Mouse (Mus musculus) neural tube, embryonic 11.5 days (tissue): Measurements from ENCODE around the gene Hist1h1d. TPM values are rescaled to one million over a fixed set of nuclear protein-coding genes. Genes with fewer than 3 reads are reported as not detected.
"Not testable (repeated sequence)": the region's sequence is repeated elsewhere in the genome, so short reads cannot be mapped to it uniquely, and the experiment has no call there.

ENCODE experiments used
- ATAC-seq: fragments of 200-750 bp; cut with Nextera tagmentation; 2 replicates; pipeline ENCODE4 v1.8.0; 2017; ENCODE audit warnings: moderate number of reproducible peaks, mild to moderate bottlenecking, moderate TSS enrichment, moderate library complexity; ENCODE audit not compliant: insufficient read depth, low FRiP score, low TSS enrichment
- DNase-seq: peaks from one replicate; pipeline ENCODE4 v3.0.0-alpha.2; 2015; ENCODE audit warnings: low spot score
- H3K27ac ChIP-seq: fragments of 300-500 bp; sonication (generic); 2 replicates; pipeline ENCODE4 v1.5.1; 2014; ENCODE audit warnings: low read depth, mild to moderate bottlenecking, low read length
- H3K27me3 ChIP-seq: fragments of 300-500 bp; sonication (generic); 2 replicates; pipeline ENCODE4 v1.6.1; 2014; ENCODE audit warnings: mild to moderate bottlenecking, low read length, mixed read lengths; ENCODE audit not compliant: control insufficient read depth, insufficient read depth
- H3K36me3 ChIP-seq: fragments of 300-500 bp; sonication (generic); 2 replicates; pipeline ENCODE4 v1.6.1; 2014; ENCODE audit warnings: mild to moderate bottlenecking, low read length, moderate library complexity, mixed read lengths; ENCODE audit not compliant: control insufficient read depth, insufficient read depth
- H3K4me1 ChIP-seq: fragments of 300-500 bp; sonication (generic); 2 replicates; pipeline ENCODE4 v1.6.1; 2014; ENCODE audit warnings: low read length, mixed read lengths; ENCODE audit not compliant: control insufficient read depth, insufficient read depth
- H3K4me2 ChIP-seq: fragments of 300-500 bp; sonication (generic); 2 replicates; pipeline ENCODE4 v1.6.1; 2014; ENCODE audit warnings: low read depth, mild to moderate bottlenecking, moderate library complexity
- H3K4me3 ChIP-seq: fragments of 300-500 bp; sonication (generic); 2 replicates; pipeline ENCODE4 v1.5.1; 2014; ENCODE audit warnings: low read depth, low read length
- H3K9ac ChIP-seq: fragments of 300-500 bp; sonication (generic); 2 replicates; pipeline ENCODE4 v1.6.1; 2014; ENCODE audit warnings: mild to moderate bottlenecking, low read length
- H3K9me3 ChIP-seq: fragments of 300-500 bp; sonication (generic); 2 replicates; pipeline ENCODE4 v1.6.1; 2016; ENCODE audit warnings: low read length; ENCODE audit not compliant: control insufficient read depth
- WGBS: fragments of 180-500 bp; shearing (Covaris S2); extraction: QIAGEN DNeasy Blood & Tissue Kit; methylation state at CpG from one replicate; pipeline ENCODE4 v1.1.7; 2014; 5-methylcytosine and 5-hydroxymethylcytosine counted together
- polyA plus RNA-seq: library from polyadenylated mRNA; unstranded; fragments of >200 nt; fragmentation: Nextera tagmentation; extraction: Ambion mirVana; gene quantifications from 2 replicates; pipeline ENCODE4 v1.2.1, GENCODE M21; 2014

Hist1h1d gene
- polyA plus RNA-seq, 1 experiment from 2014 or later = 0.58 TPM

- DNase-seq = peak; percentile 16
- Histone ChIP-seq H3K4me1 (peaks cover 9% of the 10 kb centered on the region), H3K9me3 (no peaks in the 10 kb centered on the region), H3K4me3 (peak overlapping the region; percentile 45), H3K27ac (peak overlapping the region; percentile 93), H3K27me3 (no peaks in the 10 kb centered on the region), H3K9ac (peak overlapping the region; percentile 77), H3K36me3 (no peaks in the 10 kb centered on the region), H3K4me2 (peak overlapping the region; percentile 64)
- WGBS = 39% methylated on average over 2 of the region's 2 CpGs
- no peak for ATAC-seq
These were observed 19.4 kb downstream of the Hist1h1d start for GRCm38 (mm10) chr13:23572218-23573033.

- peak overlapping the region; percentile 64 for H3K4me2 ChIP-seq
- H3K36me3 ChIP-seq, H3K4me1 ChIP-seq, ATAC-seq, H3K27me3 ChIP-seq, H3K9me3 ChIP-seq: not testable (repeated sequence)
- H3K9ac ChIP-seq = peak overlapping the region; percentile 63
- WGBS = 11% methylated on average over 17 of the region's 20 CpGs
- peak overlapping the region; percentile 93 for H3K27ac ChIP-seq
- DNase-seq = peak; percentile 30
- H3K4me3 ChIP-seq = peak overlapping the region; percentile 45
These were observed 20.2 kb downstream of the Hist1h1d start for GRCm38 (mm10) chr13:23573034-23573897.

GRCm38 (mm10) chr13:23573898-23574524 is 20.9 kb downstream of the Hist1h1d start, which contains the start of the genes Hist1h2bf and Hist1h2ad:
Gene Hist1h2bf (minus strand): TSS chr13:23574196.
Gene Hist1h2ad (plus strand): TSS chr13:23574381.
- 0% methylated on average over 27 of the region's 42 CpGs for WGBS
- Histone ChIP-seq H3K4me3 (peak within 1 kb of the TSS; percentile 36), H3K4me2 (peak within 1 kb of the TSS; percentile 64), H3K9ac (peak within 1 kb of the TSS; percentile 63), H3K27ac (peak within 1 kb of the TSS; percentile 93)
- H3K27me3 ChIP-seq, H3K36me3 ChIP-seq, H3K9me3 ChIP-seq, H3K4me1 ChIP-seq: not testable (repeated sequence)
- ATAC-seq (peak; percentile 89), DNase-seq (peak; percentile 91)

GRCm38 (mm10) chr13:23574546-23575170 is 21.6 kb downstream of the Hist1h1d start:
- H3K4me1 ChIP-seq, H3K9me3 ChIP-seq, DNase-seq, H3K27me3 ChIP-seq, H3K36me3 ChIP-seq: not testable (repeated sequence)
- Histone ChIP-seq H3K4me2 (peak overlapping the region; percentile 57), H3K27ac (peak overlapping the region; percentile 93), H3K4me3 (peak overlapping the region; percentile 36), H3K9ac (peak overlapping the region; percentile 58)
- under 1% methylated on average over 7 of the region's 39 CpGs for WGBS
- ATAC-seq = peak; percentile 5

GRCm38 (mm10) chr13:23575271-23575851 is 22.3 kb downstream of the Hist1h1d start, which contains the start of gene Hist1h3d:
Gene Hist1h3d (plus strand): TSS chr13:23575763.
- Histone ChIP-seq H3K9ac (peak within 1 kb of the TSS; percentile 63), H3K9me3 (no peaks in the 10 kb centered on the region), H3K36me3 (no peaks in the 10 kb centered on the region), H3K4me1 (peaks cover 6% of the 10 kb centered on the region; the same call in 1 of the 2 replicates), H3K4me2 (peak within 1 kb of the TSS; percentile 57), H3K4me3 (peak within 1 kb of the TSS; percentile 36), H3K27me3 (no peaks in the 10 kb centered on the region), H3K27ac (peak within 1 kb of the TSS; percentile 88)
- peak; percentile 64 for DNase-seq
- peak; percentile 40 for ATAC-seq
- WGBS = under 1% methylated on average over 18 of the region's 18 CpGs

GRCm38 (mm10) chr13:23575864-23576313 is 22.8 kb downstream of the Hist1h1d start:
- WGBS = under 1% methylated on average over 8 of the region's 40 CpGs
- H3K36me3 ChIP-seq, H3K4me1 ChIP-seq, H3K27me3 ChIP-seq, H3K9me3 ChIP-seq, ATAC-seq, DNase-seq: not testable (repeated sequence)
- peak overlapping the region; percentile 57 for H3K4me2 ChIP-seq
- H3K4me3 ChIP-seq = peak overlapping the region; percentile 36
- peak overlapping the region; percentile 76 for H3K27ac ChIP-seq
- peak overlapping the region; percentile 63 for H3K9ac ChIP-seq

- peak; percentile 41 for DNase-seq
- no peak for ATAC-seq
- H3K27me3 ChIP-seq = no peaks in the 10 kb centered on the region
- H3K36me3 ChIP-seq = no peaks in the 10 kb centered on the region
- H3K4me1 ChIP-seq = peaks cover 6% of the 10 kb centered on the region; the same call in 1 of the 2 replicates
- no peaks in the 10 kb centered on the region for H3K9me3 ChIP-seq
- H3K9ac ChIP-seq = peak overlapping the region; percentile 63
- peak overlapping the region; percentile 76 for H3K27ac ChIP-seq
- H3K4me2 ChIP-seq = peak overlapping the region; percentile 57
- 5% methylated on average over 7 of the region's 7 CpGs for WGBS
- peak overlapping the region; percentile 36 for H3K4me3 ChIP-seq
These were observed 23.4 kb downstream of the Hist1h1d start for GRCm38 (mm10) chr13:23576351-23576881.
